Mouse (Mus musculus): ENCODE measurements around the gene Tmem94. TPM values are rescaled to one million over a fixed set of nuclear protein-coding genes. Genes with fewer than 3 reads are reported as not detected.

The Tmem94 gene
- polyA plus RNA-seq, 1 experiment from 2014 or later, result 22.9 TPM

DNA sequence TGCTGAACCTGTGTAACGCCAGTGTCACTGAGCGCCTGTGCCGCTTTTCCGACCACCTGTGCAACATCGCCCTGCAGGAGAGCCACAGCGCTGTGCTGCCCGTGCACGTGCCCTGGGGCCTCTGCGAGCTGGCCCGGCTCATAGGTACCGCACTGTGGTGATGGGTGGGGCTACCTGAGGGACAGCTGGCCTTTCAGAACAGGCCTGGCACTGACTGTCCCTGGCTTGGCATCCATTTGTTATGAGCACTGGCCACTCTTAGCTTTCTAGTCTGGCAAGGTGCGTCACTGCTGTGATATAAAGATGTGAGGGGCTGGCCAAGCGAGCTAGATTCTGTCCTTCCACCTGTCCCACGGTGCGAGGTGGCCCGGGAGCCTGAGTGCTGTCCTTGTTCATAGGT lies 26.7 kb downstream of the Tmem94 start:
- Histone ChIP-seq H3K4me3 (ENCODE audit: low read depth, low read length) (no peak overlapping the region), H3K4me1 (ENCODE audit: control insufficient read depth, insufficient read depth, low read length) (no peaks in the 10 kb centered on the region), H3K9me3 (replicated peaks; ENCODE audit: control insufficient read depth, low read length) (no peaks in the 10 kb centered on the region), H3K9ac (ENCODE audit: low read depth, low read length) (no peak overlapping the region), H3K27ac (ENCODE audit: low read depth, low read length) (no peak overlapping the region), H3K27me3 (ENCODE audit: control insufficient read depth, insufficient read depth, low read length) (no peaks in the 10 kb centered on the region), H3K4me2 (no peak overlapping the region), H3K36me3 (ENCODE audit: control insufficient read depth, insufficient read depth, low read length) (peaks cover 60% of the 10 kb centered on the region)
- WGBS (ENCODE audit: insufficient replicate concordance), result 92% methylated on average over 16 of the region's 16 CpGs
- no peak for ATAC-seq (replicated peaks; ENCODE audit: insufficient number of reproducible peaks, low FRiP score, low TSS enrichment)

- H3K9ac ChIP-seq (ENCODE audit: low read depth, low read length), result no peak overlapping the region
- H3K36me3 ChIP-seq (ENCODE audit: control insufficient read depth, insufficient read depth, low read length), result peaks cover 56% of the 10 kb centered on the region
- no peak for ATAC-seq (replicated peaks; ENCODE audit: insufficient number of reproducible peaks, low FRiP score, low TSS enrichment)
- H3K27ac ChIP-seq (ENCODE audit: low read depth, low read length), result no peak overlapping the region
- H3K27me3 ChIP-seq (ENCODE audit: control insufficient read depth, insufficient read depth, low read length), result no peaks in the 10 kb centered on the region
- WGBS (ENCODE audit: insufficient replicate concordance), result 82% methylated on average over 14 of the region's 14 CpGs
- no peak overlapping the region for H3K4me2 ChIP-seq
- no peaks in the 10 kb centered on the region for H3K9me3 ChIP-seq (replicated peaks; ENCODE audit: control insufficient read depth, low read length)
- H3K4me3 ChIP-seq (ENCODE audit: low read depth, low read length), result no peak overlapping the region
- H3K4me1 ChIP-seq (ENCODE audit: control insufficient read depth, insufficient read depth, low read length), result no peaks in the 10 kb centered on the region
Measured at GRCm38 (mm10) chr11:115792353-115792752, 27.1 kb downstream of the Tmem94 start.

DNA sequence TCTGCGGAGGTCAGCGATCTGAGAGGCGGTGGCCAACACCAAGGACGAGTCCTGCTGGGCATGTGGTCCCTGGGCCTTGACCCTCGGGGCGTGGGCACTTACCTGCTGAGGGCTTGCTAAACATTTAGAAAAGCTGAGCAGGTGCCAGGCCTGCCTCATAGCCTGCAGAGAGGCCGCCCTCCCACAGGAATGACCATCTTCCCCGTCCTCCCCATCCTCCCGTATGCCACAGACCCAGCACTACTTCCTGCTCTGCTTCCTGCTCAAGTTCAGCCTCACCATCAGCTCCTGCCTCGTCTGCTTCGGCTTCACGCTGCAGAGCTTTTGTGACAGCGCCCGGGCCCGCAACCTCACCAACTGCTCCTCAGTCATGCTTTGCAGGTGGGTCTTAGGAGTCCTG lies 31.7 kb downstream of the Tmem94 start:
- peaks cover 62% of the 10 kb centered on the region for H3K36me3 ChIP-seq (ENCODE audit: control insufficient read depth, insufficient read depth, low read length)
- H3K27me3 ChIP-seq (ENCODE audit: control insufficient read depth, insufficient read depth, low read length), result no peaks in the 10 kb centered on the region
- H3K27ac ChIP-seq (ENCODE audit: low read depth, low read length), result no peak overlapping the region
- no peak for ATAC-seq (replicated peaks; ENCODE audit: insufficient number of reproducible peaks, low FRiP score, low TSS enrichment)
- H3K9ac ChIP-seq (ENCODE audit: low read depth, low read length), result no peak overlapping the region
- 72% methylated on average over 15 of the region's 15 CpGs for WGBS (ENCODE audit: insufficient replicate concordance)
- no peaks in the 10 kb centered on the region for H3K9me3 ChIP-seq (replicated peaks; ENCODE audit: control insufficient read depth, low read length)
- 0 out of 2 replicates have a peak, but pooled peaks cover 3% of the 10 kb centered on the region for H3K4me1 ChIP-seq (ENCODE audit: control insufficient read depth, insufficient read depth, low read length)
- no peak overlapping the region for H3K4me2 ChIP-seq
- no peak overlapping the region for H3K4me3 ChIP-seq (ENCODE audit: low read depth, low read length)

DNA sequence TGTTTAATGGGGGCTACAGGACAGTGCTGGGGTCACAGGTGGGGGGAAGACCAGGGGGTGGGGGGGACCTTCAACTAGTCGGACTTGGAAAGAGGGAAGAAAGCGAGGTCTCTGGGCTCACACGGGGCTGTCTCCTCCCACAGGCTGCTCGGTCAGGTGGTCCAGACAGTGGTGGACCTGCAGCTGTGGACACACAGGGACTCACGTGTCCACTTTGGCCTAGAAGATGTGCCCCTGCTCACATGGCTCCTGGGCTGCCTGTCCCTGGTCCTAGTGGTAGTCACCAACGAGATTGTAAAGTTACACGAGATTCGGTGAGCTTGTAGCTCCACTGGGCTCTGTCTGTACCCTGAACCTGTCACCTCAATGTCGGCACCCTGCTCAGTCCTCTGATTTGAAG lies 32.4 kb downstream of the Tmem94 start:
- H3K36me3 ChIP-seq (ENCODE audit: control insufficient read depth, insufficient read depth, low read length), result peaks cover 62% of the 10 kb centered on the region
- H3K9me3 ChIP-seq (replicated peaks; ENCODE audit: control insufficient read depth, low read length), result no peaks in the 10 kb centered on the region
- no peak overlapping the region for H3K27ac ChIP-seq (ENCODE audit: low read depth, low read length)
- H3K4me2 ChIP-seq, result no peak overlapping the region
- 76% methylated on average over 9 of the region's 9 CpGs for WGBS (ENCODE audit: insufficient replicate concordance)
- H3K4me1 ChIP-seq (ENCODE audit: control insufficient read depth, insufficient read depth, low read length), result 0 out of 2 replicates have a peak, but pooled peaks cover 3% of the 10 kb centered on the region
- no peak for ATAC-seq (replicated peaks; ENCODE audit: insufficient number of reproducible peaks, low FRiP score, low TSS enrichment)
- no peaks in the 10 kb centered on the region for H3K27me3 ChIP-seq (ENCODE audit: control insufficient read depth, insufficient read depth, low read length)
- H3K4me3 ChIP-seq (ENCODE audit: low read depth, low read length), result no peak overlapping the region
- no peak overlapping the region for H3K9ac ChIP-seq (ENCODE audit: low read depth, low read length)

DNA sequence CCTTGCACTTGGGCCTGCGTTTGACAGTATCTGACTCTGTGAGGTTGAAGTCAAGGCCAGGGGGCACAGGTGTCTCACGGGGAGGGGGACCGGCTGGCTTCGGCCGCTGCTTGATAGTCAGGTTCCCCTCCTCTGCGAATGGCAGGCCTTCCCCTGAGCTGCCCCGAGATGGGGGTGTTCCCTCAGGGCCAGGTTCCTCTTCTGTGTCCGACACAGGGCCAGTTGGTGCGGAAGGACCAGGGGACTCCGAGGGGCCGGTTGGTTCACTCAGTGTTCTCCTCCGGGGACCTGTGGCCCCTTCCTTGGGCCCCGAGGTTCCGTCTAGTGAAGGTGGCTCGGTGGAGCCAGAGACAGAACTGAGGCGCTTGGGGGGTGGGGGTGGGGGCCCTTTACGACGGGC lies 35.7 kb downstream of the Tmem94 start:
- no peak overlapping the region for H3K9ac ChIP-seq (ENCODE audit: low read depth, low read length)
- H3K9me3 ChIP-seq (replicated peaks; ENCODE audit: control insufficient read depth, low read length), result no peaks in the 10 kb centered on the region
- H3K36me3 ChIP-seq (ENCODE audit: control insufficient read depth, insufficient read depth, low read length), result peaks cover 53% of the 10 kb centered on the region
- no peak for ATAC-seq (replicated peaks; ENCODE audit: insufficient number of reproducible peaks, low FRiP score, low TSS enrichment)
- H3K27me3 ChIP-seq (ENCODE audit: control insufficient read depth, insufficient read depth, low read length), result no peaks in the 10 kb centered on the region
- 87% methylated on average over 18 of the region's 18 CpGs for whole genome bisulfite sequencing (ENCODE audit: insufficient replicate concordance)
- H3K4me2 ChIP-seq, result no peak overlapping the region
- no peak overlapping the region for H3K27ac ChIP-seq (ENCODE audit: low read depth, low read length)
- no peak overlapping the region for H3K4me3 ChIP-seq (ENCODE audit: low read depth, low read length)
- 0 out of 2 replicates have a peak, but pooled peaks cover 3% of the 10 kb centered on the region for H3K4me1 ChIP-seq (ENCODE audit: control insufficient read depth, insufficient read depth, low read length)

- WGBS (ENCODE audit: insufficient replicate concordance), result 89% methylated on average over 24 of the region's 24 CpGs
- no peak overlapping the region for H3K27ac ChIP-seq (ENCODE audit: low read depth, low read length)
- no peak for ATAC-seq (replicated peaks; ENCODE audit: insufficient number of reproducible peaks, low FRiP score, low TSS enrichment)
- no peak overlapping the region for H3K4me3 ChIP-seq (ENCODE audit: low read depth, low read length)
- H3K4me1 ChIP-seq (ENCODE audit: control insufficient read depth, insufficient read depth, low read length), result peaks cover 10% of the 10 kb centered on the region
- peaks cover 58% of the 10 kb centered on the region for H3K36me3 ChIP-seq (ENCODE audit: control insufficient read depth, insufficient read depth, low read length)
- H3K4me2 ChIP-seq, result no peak overlapping the region
- no peaks in the 10 kb centered on the region for H3K27me3 ChIP-seq (ENCODE audit: control insufficient read depth, insufficient read depth, low read length)
- no peaks in the 10 kb centered on the region for H3K9me3 ChIP-seq (replicated peaks; ENCODE audit: control insufficient read depth, low read length)
- no peak overlapping the region for H3K9ac ChIP-seq (ENCODE audit: low read depth, low read length)
Measured at GRCm38 (mm10) chr11:115803072-115803709, 38.0 kb downstream of the Tmem94 start.

DNA sequence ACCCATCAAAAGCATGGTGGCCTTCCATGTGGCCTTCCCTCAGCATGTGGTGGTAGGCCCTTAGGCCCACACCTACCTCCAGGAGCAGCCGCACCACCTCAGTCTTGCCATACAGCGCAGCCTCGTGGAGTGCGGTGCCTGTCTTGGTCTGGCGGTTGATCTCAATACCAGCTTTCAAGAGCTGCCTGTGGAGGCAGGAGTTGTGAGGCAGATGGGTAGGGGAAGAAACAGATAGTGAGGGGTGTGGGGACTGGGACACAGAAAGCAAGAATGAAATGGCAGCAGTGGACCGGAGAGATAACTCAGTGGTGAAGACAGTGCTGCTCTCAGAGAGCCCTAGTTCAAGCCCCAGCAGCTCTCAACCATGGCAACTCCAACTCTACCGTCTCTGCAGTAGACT lies 39.8 kb downstream of the Tmem94 start:
- peak; percentile 36; the same call in 1 of the 2 replicates for ATAC-seq (replicated peaks; ENCODE audit: insufficient number of reproducible peaks, low FRiP score, low TSS enrichment)
- no peaks in the 10 kb centered on the region for H3K9me3 ChIP-seq (replicated peaks; ENCODE audit: control insufficient read depth, low read length)
- peaks cover 25% of the 10 kb centered on the region for H3K4me1 ChIP-seq (ENCODE audit: control insufficient read depth, insufficient read depth, low read length)
- peak overlapping the region; percentile 22; the same call in 1 of the 2 replicates for H3K4me2 ChIP-seq
- WGBS (ENCODE audit: insufficient replicate concordance), result 79% methylated on average over 7 of the region's 7 CpGs
- peak overlapping the region; percentile 51 for H3K27ac ChIP-seq (ENCODE audit: low read depth, low read length)
- no peak overlapping the region for H3K4me3 ChIP-seq (ENCODE audit: low read depth, low read length)
- H3K9ac ChIP-seq (ENCODE audit: low read depth, low read length), result no peak overlapping the region
- no peaks in the 10 kb centered on the region for H3K27me3 ChIP-seq (ENCODE audit: control insufficient read depth, insufficient read depth, low read length)
- H3K36me3 ChIP-seq (ENCODE audit: control insufficient read depth, insufficient read depth, low read length), result peaks cover 46% of the 10 kb centered on the region

- Histone ChIP-seq H3K4me3 (ENCODE audit: low read depth, low read length) (no peak overlapping the region), H3K9ac (ENCODE audit: low read depth, low read length) (no peak overlapping the region), H3K27me3 (ENCODE audit: control insufficient read depth, insufficient read depth, low read length) (no peaks in the 10 kb centered on the region), H3K4me1 (ENCODE audit: control insufficient read depth, insufficient read depth, low read length) (peaks cover 36% of the 10 kb centered on the region), H3K4me2 (no peak overlapping the region), H3K27ac (ENCODE audit: low read depth, low read length) (peak overlapping the region; percentile 22; the same call in 1 of the 2 replicates), H3K9me3 (replicated peaks; ENCODE audit: control insufficient read depth, low read length) (no peaks in the 10 kb centered on the region), H3K36me3 (ENCODE audit: control insufficient read depth, insufficient read depth, low read length) (peaks cover 39% of the 10 kb centered on the region)
- no peak for ATAC-seq (replicated peaks; ENCODE audit: insufficient number of reproducible peaks, low FRiP score, low TSS enrichment)
- 93% methylated on average over 10 of the region's 10 CpGs for WGBS (ENCODE audit: insufficient replicate concordance)
Measured at GRCm38 (mm10) chr11:115806154-115806553, 40.9 kb downstream of the Tmem94 start.

- no peak overlapping the region for H3K9ac ChIP-seq (ENCODE audit: low read depth, low read length)
- no peak overlapping the region for H3K27ac ChIP-seq (ENCODE audit: low read depth, low read length)
- WGBS (ENCODE audit: insufficient replicate concordance), result 81% methylated on average over 6 of the region's 6 CpGs
- peaks cover 47% of the 10 kb centered on the region for H3K4me1 ChIP-seq (ENCODE audit: control insufficient read depth, insufficient read depth, low read length)
- H3K27me3 ChIP-seq (ENCODE audit: control insufficient read depth, insufficient read depth, low read length), result no peaks in the 10 kb centered on the region
- H3K36me3 ChIP-seq (ENCODE audit: control insufficient read depth, insufficient read depth, low read length), result peaks cover 31% of the 10 kb centered on the region
- H3K9me3 ChIP-seq (replicated peaks; ENCODE audit: control insufficient read depth, low read length), result no peaks in the 10 kb centered on the region
- no peak overlapping the region for H3K4me3 ChIP-seq (ENCODE audit: low read depth, low read length)
- no peak for ATAC-seq (replicated peaks; ENCODE audit: insufficient number of reproducible peaks, low FRiP score, low TSS enrichment)
- H3K4me2 ChIP-seq, result no peak overlapping the region
Measured at GRCm38 (mm10) chr11:115807306-115807705, 42.1 kb downstream of the Tmem94 start.

All from heart, embryonic 11.5 days (tissue).